Mouse (Mus musculus) bone marrow, adult 2 months (tissue): Measurements from ENCODE around the gene Saal1.

ENCODE experiments used
- CTCF ChIP-seq: fragments of 200-500 bp; IDR thresholded peaks from 2 replicates; pipeline ENCODE4 v1.5.1; 2011; ENCODE audit warnings: low read length, control low read depth; ENCODE audit not compliant: control insufficient read depth, insufficient read depth
- POLR2A ChIP-seq: fragments of 200-500 bp; IDR thresholded peaks from 2 replicates; pipeline ENCODE4 v1.6.1; 2011; ENCODE audit warnings: low read depth, mild to moderate bottlenecking, control low read depth, low read length, borderline replicate concordance; ENCODE audit not compliant: control insufficient read depth

- no peak for TF ChIP-seq POLR2A
- no peak for TF ChIP-seq CTCF
Observed at GRCm38 (mm10) chr7:46661591-46662090, 48.8 kb downstream of the Saal1 start.
